Mouse (Mus musculus) midbrain, embryonic 13.5 days (tissue): Measurements from ENCODE around the gene Gm20721. TPM values are rescaled to one million over a fixed set of nuclear protein-coding genes. Genes with fewer than 3 reads are reported as not detected.
A peak's percentile ranks its signal among the peaks of the same experiment; 100 is the strongest.

Source experiments
- ATAC-seq: fragments of 200-750 bp; cut with Nextera tagmentation; 2 replicates; pipeline ENCODE4 v1.8.0; 2017; ENCODE audit warnings: mild to moderate bottlenecking, moderate TSS enrichment, moderate library complexity
- H3K27ac ChIP-seq: fragments of 300-500 bp; sonication (generic); 2 replicates; pipeline ENCODE4 v1.5.1; 2015; ENCODE audit warnings: inconsistent platforms, mild to moderate bottlenecking, moderate library complexity
- H3K27me3 ChIP-seq: fragments of 300-500 bp; sonication (generic); 2 replicates; pipeline ENCODE4 v1.6.1; 2015; ENCODE audit warnings: mild to moderate bottlenecking, inconsistent platforms
- H3K36me3 ChIP-seq: fragments of 300-500 bp; sonication (generic); 2 replicates; pipeline ENCODE4 v1.6.1; 2015; ENCODE audit warnings: mild to moderate bottlenecking, inconsistent platforms
- H3K4me1 ChIP-seq: fragments of 300-500 bp; sonication (generic); replicated peaks from 2 replicates; pipeline ENCODE4 v1.6.1; 2015; ENCODE audit warnings: inconsistent platforms
- H3K4me2 ChIP-seq: fragments of 300-500 bp; sonication (generic); replicated peaks from 2 replicates; pipeline ENCODE4 v1.6.1; 2015; ENCODE audit warnings: moderate library complexity, mild to moderate bottlenecking, inconsistent platforms
- H3K4me3 ChIP-seq: fragments of 300-500 bp; sonication (generic); replicated peaks from 2 replicates; pipeline ENCODE4 v1.5.1; 2015; ENCODE audit warnings: mild to moderate bottlenecking, inconsistent platforms
- H3K9ac ChIP-seq: fragments of 300-500 bp; sonication (generic); replicated peaks from 2 replicates; pipeline ENCODE4 v1.6.1; 2015; ENCODE audit warnings: mild to moderate bottlenecking, inconsistent platforms
- H3K9me3 ChIP-seq: fragments of 300-500 bp; sonication (generic); 2 replicates; pipeline ENCODE4 v1.6.1; 2016; ENCODE audit warnings: mild to moderate bottlenecking, inconsistent platforms
- WGBS: fragments of 180-500 bp; shearing (Covaris S2); methylation state at CpG from one replicate; pipeline ENCODE4 v1.1.7; 2015; 5-methylcytosine and 5-hydroxymethylcytosine counted together
- polyA plus RNA-seq: library from polyadenylated mRNA; unstranded; fragments of >200 nt; fragmentation: Nextera tagmentation; extraction: Ambion mirVana; gene quantifications from 2 replicates; pipeline ENCODE4 v1.2.1, GENCODE M21; 2015

Gm20721 gene
- polyA plus RNA-seq, 1 experiment from 2014 or later: 8.8 TPM

- 90% methylated on average over 3 of the region's 3 CpGs for WGBS
- no peak overlapping the region for H3K27ac ChIP-seq
- no peak overlapping the region for H3K4me3 ChIP-seq
- 0 out of 2 replicates have a peak, but pooled peaks cover 3% of the 10 kb centered on the region for H3K27me3 ChIP-seq
- H3K9ac ChIP-seq: no peak overlapping the region
- H3K36me3 ChIP-seq: no peaks in the 10 kb centered on the region
- no peak overlapping the region for H3K4me2 ChIP-seq
- no peak for ATAC-seq
- H3K4me1 ChIP-seq: peaks cover 3% of the 10 kb centered on the region; the same call in 1 of the 2 replicates
- H3K9me3 ChIP-seq: no peaks in the 10 kb centered on the region
Observed at GRCm38 (mm10) chr2:174307903-174308302, 38.6 kb downstream of the Gm20721 start.

- ATAC-seq: no peak
- 3% methylated on average over 5 of the region's 5 CpGs for WGBS
Observed at GRCm38 (mm10) chr2:174305646-174306045, 40.9 kb downstream of the Gm20721 start.

GRCm38 (mm10) chr2:174302526-174302925 is 44.0 kb downstream of the Gm20721 start:
- Histone ChIP-seq H3K4me3 (no peak overlapping the region), H3K36me3 (no peaks in the 10 kb centered on the region), H3K27me3 (peaks cover 39% of the 10 kb centered on the region), H3K4me2 (no peak overlapping the region), H3K27ac (no peak overlapping the region; the same call in 1 of the 2 replicates), H3K9ac (no peak overlapping the region), H3K4me1 (peaks cover 25% of the 10 kb centered on the region), H3K9me3 (peaks cover 32% of the 10 kb centered on the region)
- WGBS: 23% methylated on average over 6 of the region's 6 CpGs
- ATAC-seq: no peak

More at GRCm38 (mm10) chr2:174305646-174306045, 40.9 kb downstream of the Gm20721 start:
- H3K27ac ChIP-seq: no peak overlapping the region
- H3K4me2 ChIP-seq: no peak overlapping the region
- H3K9me3 ChIP-seq: peaks cover 3% of the 10 kb centered on the region; the same call in 1 of the 2 replicates
- no peak overlapping the region for H3K9ac ChIP-seq
- H3K27me3 ChIP-seq: peaks cover 8% of the 10 kb centered on the region
- H3K36me3 ChIP-seq: no peaks in the 10 kb centered on the region
- peaks cover under 1% of the 10 kb centered on the region; the same call in 1 of the 2 replicates for H3K4me1 ChIP-seq
- H3K4me3 ChIP-seq: no peak overlapping the region

GRCm38 (mm10) chr2:174300666-174301065 is 45.8 kb downstream of the Gm20721 start:
- ATAC-seq: no peak
- Histone ChIP-seq H3K9ac (no peak overlapping the region), H3K4me2 (peak overlapping the region; percentile 51), H3K9me3 (peaks cover 50% of the 10 kb centered on the region), H3K27me3 (peaks cover 46% of the 10 kb centered on the region), H3K27ac (no peak overlapping the region), H3K36me3 (no peaks in the 10 kb centered on the region), H3K4me3 (peak overlapping the region; percentile 34), H3K4me1 (peaks cover 34% of the 10 kb centered on the region)
- 57% methylated on average over 22 of the region's 22 CpGs for WGBS

GRCm38 (mm10) chr2:174300186-174300585 is 46.3 kb downstream of the Gm20721 start:
- Histone ChIP-seq H3K9ac (no peak overlapping the region), H3K4me2 (peak overlapping the region; percentile 51), H3K9me3 (peaks cover 54% of the 10 kb centered on the region), H3K36me3 (no peaks in the 10 kb centered on the region), H3K27me3 (peaks cover 44% of the 10 kb centered on the region), H3K4me3 (peak overlapping the region; percentile 34), H3K27ac (no peak overlapping the region), H3K4me1 (peaks cover 34% of the 10 kb centered on the region)
- 59% methylated on average over 27 of the region's 27 CpGs for WGBS
- ATAC-seq: no peak

GRCm38 (mm10) chr2:174299771-174300160 is 46.7 kb downstream of the Gm20721 start:
- Histone ChIP-seq H3K4me1 (peaks cover 34% of the 10 kb centered on the region), H3K27me3 (peaks cover 44% of the 10 kb centered on the region), H3K9ac (no peak overlapping the region), H3K36me3 (no peaks in the 10 kb centered on the region), H3K4me3 (peak overlapping the region; percentile 34), H3K27ac (no peak overlapping the region), H3K9me3 (peaks cover 58% of the 10 kb centered on the region), H3K4me2 (peak overlapping the region; percentile 51)
- WGBS: 44% methylated on average over 34 of the region's 34 CpGs
- no peak for ATAC-seq

GRCm38 (mm10) chr2:174299091-174299770 is 47.3 kb downstream of the Gm20721 start:
- H3K4me3 ChIP-seq: peak overlapping the region; percentile 34
- 42% methylated on average over 48 of the region's 48 CpGs for WGBS
- H3K4me2 ChIP-seq: peak overlapping the region; percentile 51
- H3K9me3 ChIP-seq: peaks cover 62% of the 10 kb centered on the region
- H3K36me3 ChIP-seq: no peaks in the 10 kb centered on the region
- H3K27me3 ChIP-seq: peaks cover 44% of the 10 kb centered on the region
- H3K9ac ChIP-seq: no peak overlapping the region
- no peak overlapping the region for H3K27ac ChIP-seq
- peaks cover 34% of the 10 kb centered on the region for H3K4me1 ChIP-seq
- ATAC-seq: no peak

- Histone ChIP-seq H3K36me3 (no peaks in the 10 kb centered on the region), H3K9ac (no peak overlapping the region), H3K9me3 (peaks cover 65% of the 10 kb centered on the region), H3K27me3 (peaks cover 44% of the 10 kb centered on the region), H3K4me2 (peak overlapping the region; percentile 51), H3K4me1 (peaks cover 36% of the 10 kb centered on the region), H3K4me3 (peak overlapping the region; percentile 34), H3K27ac (no peak overlapping the region)
- no peak for ATAC-seq
- WGBS: 48% methylated on average over 33 of the region's 33 CpGs
Observed at GRCm38 (mm10) chr2:174298471-174298870, 48.0 kb downstream of the Gm20721 start.

- WGBS: 74% methylated on average over 19 of the region's 19 CpGs
- no peaks in the 10 kb centered on the region for H3K36me3 ChIP-seq
- H3K9ac ChIP-seq: no peak overlapping the region
- peaks cover 42% of the 10 kb centered on the region for H3K4me1 ChIP-seq
- peak overlapping the region; percentile 34 for H3K4me3 ChIP-seq
- H3K27ac ChIP-seq: no peak overlapping the region
- H3K9me3 ChIP-seq: peaks cover 65% of the 10 kb centered on the region
- no peak for ATAC-seq
- H3K4me2 ChIP-seq: no peak overlapping the region
- peaks cover 44% of the 10 kb centered on the region for H3K27me3 ChIP-seq
Observed at GRCm38 (mm10) chr2:174297851-174298250, 48.7 kb downstream of the Gm20721 start.

- Histone ChIP-seq H3K4me2 (peak overlapping the region; percentile 61), H3K9me3 (peaks cover 65% of the 10 kb centered on the region), H3K27ac (no peak overlapping the region), H3K36me3 (no peaks in the 10 kb centered on the region), H3K4me3 (peak overlapping the region; percentile 70), H3K9ac (no peak overlapping the region), H3K4me1 (peaks cover 49% of the 10 kb centered on the region), H3K27me3 (peaks cover 44% of the 10 kb centered on the region)
- 62% methylated on average over 29 of the region's 29 CpGs for WGBS
- ATAC-seq: no peak
Observed at GRCm38 (mm10) chr2:174297086-174297571, 49.4 kb downstream of the Gm20721 start.

GRCm38 (mm10) chr2:174295900-174296465 is 50.5 kb downstream of the Gm20721 start:
- Histone ChIP-seq H3K27me3 (peaks cover 42% of the 10 kb centered on the region), H3K27ac (peak overlapping the region; percentile 44; the same call in 1 of the 2 replicates), H3K36me3 (no peaks in the 10 kb centered on the region), H3K9ac (peak overlapping the region; percentile 5; the same call in 1 of the 2 replicates), H3K4me2 (peak overlapping the region; percentile 61), H3K9me3 (peaks cover 65% of the 10 kb centered on the region), H3K4me1 (peaks cover 60% of the 10 kb centered on the region), H3K4me3 (peak overlapping the region; percentile 70)
- no peak; the same call in 1 of the 2 replicates for ATAC-seq
- WGBS: 44% methylated on average over 29 of the region's 29 CpGs
